Mouse (Mus musculus) intestine, embryonic 16.5 days (tissue): ENCODE results near the gene Impad1. TPM values are rescaled to one million over a fixed set of nuclear protein-coding genes. Genes with fewer than 3 reads are reported as not detected.

Experiments
- ATAC-seq: fragments of 200-750 bp; cut with Nextera tagmentation; 2 replicates; pipeline ENCODE4 v1.8.0; 2017; ENCODE audit warnings: moderate TSS enrichment, moderate library complexity
- H3K27ac ChIP-seq: fragments of 300-500 bp; sonication (generic); 2 replicates; pipeline ENCODE4 v1.5.1; 2014; ENCODE audit warnings: mild to moderate bottlenecking, low read length
- H3K27me3 ChIP-seq: fragments of 300-500 bp; sonication (generic); replicated peaks from 2 replicates; pipeline ENCODE4 v1.6.1; 2014; ENCODE audit warnings: low read length, control low read depth, mixed read lengths; ENCODE audit not compliant: control insufficient read depth, insufficient read depth
- H3K36me3 ChIP-seq: fragments of 300-500 bp; sonication (generic); 2 replicates; pipeline ENCODE4 v1.6.1; 2014; ENCODE audit warnings: low read length, control low read depth; ENCODE audit not compliant: control insufficient read depth, insufficient read depth
- H3K4me1 ChIP-seq: fragments of 300-500 bp; sonication (generic); 2 replicates; pipeline ENCODE4 v1.6.1; 2014; ENCODE audit warnings: low read length, control low read depth, mixed read lengths; ENCODE audit not compliant: control insufficient read depth, insufficient read depth
- H3K4me2 ChIP-seq: fragments of 300-500 bp; sonication (generic); 2 replicates; pipeline ENCODE4 v1.6.1; 2014; ENCODE audit warnings: low read depth, low read length, control low read depth
- H3K4me3 ChIP-seq: fragments of 300-500 bp; sonication (generic); 2 replicates; pipeline ENCODE4 v1.5.1; 2014; ENCODE audit warnings: mild to moderate bottlenecking, low read length
- H3K9ac ChIP-seq: fragments of 300-500 bp; sonication (generic); 2 replicates; pipeline ENCODE4 v1.6.1; 2014; ENCODE audit warnings: low read depth, low read length
- H3K9me3 ChIP-seq: fragments of 300-500 bp; sonication (generic); 2 replicates; pipeline ENCODE4 v1.6.1; 2016; ENCODE audit warnings: low read length, control low read depth; ENCODE audit not compliant: control insufficient read depth
- WGBS: fragments of 180-500 bp; shearing (Covaris S2); extraction: QIAGEN DNeasy Blood & Tissue Kit; methylation state at CpG from one replicate; pipeline ENCODE4 v1.1.7; 2014; 5-methylcytosine and 5-hydroxymethylcytosine counted together
- polyA plus RNA-seq: library from polyadenylated mRNA; unstranded; fragments of >200 nt; fragmentation: Nextera tagmentation; extraction: Ambion mirVana; gene quantifications from 2 replicates; pipeline ENCODE4 v1.2.1, GENCODE M21; 2015

Gene Impad1
- polyA plus RNA-seq, 1 experiment from 2014 or later: 25.9 TPM

- no peak overlapping the region for H3K4me3 ChIP-seq
- H3K4me1 ChIP-seq: no peaks in the 10 kb centered on the region
- peaks cover 12% of the 10 kb centered on the region; the same call in 1 of the 2 replicates for H3K36me3 ChIP-seq
- no peak overlapping the region for H3K27ac ChIP-seq
- H3K4me2 ChIP-seq: no peak overlapping the region
- H3K9ac ChIP-seq: no peak overlapping the region
- peaks cover 5% of the 10 kb centered on the region; the same call in 1 of the 2 replicates for H3K9me3 ChIP-seq
- H3K27me3 ChIP-seq: no peaks in the 10 kb centered on the region
- ATAC-seq: no peak
These were observed 9.5 kb downstream of the Impad1 start for GRCm38 (mm10) chr4:4783686-4783957.

GRCm38 (mm10) chr4:4782882-4783685 is 10.1 kb downstream of the Impad1 start:
- ATAC-seq: peak; percentile 76
- WGBS: 90% methylated on average over 4 of the region's 4 CpGs
- H3K9me3 ChIP-seq: peaks cover 5% of the 10 kb centered on the region; the same call in 1 of the 2 replicates
- no peaks in the 10 kb centered on the region for H3K4me1 ChIP-seq
- no peak overlapping the region for H3K4me2 ChIP-seq
- H3K36me3 ChIP-seq: peaks cover 13% of the 10 kb centered on the region
- H3K9ac ChIP-seq: no peak overlapping the region
- no peak overlapping the region for H3K27ac ChIP-seq
- no peak overlapping the region for H3K4me3 ChIP-seq
- H3K27me3 ChIP-seq: no peaks in the 10 kb centered on the region

- ATAC-seq: no peak
- no peak overlapping the region for H3K4me2 ChIP-seq
- peaks cover 17% of the 10 kb centered on the region for H3K36me3 ChIP-seq
- H3K27ac ChIP-seq: no peak overlapping the region
- H3K9me3 ChIP-seq: peaks cover 5% of the 10 kb centered on the region; the same call in 1 of the 2 replicates
- no peaks in the 10 kb centered on the region for H3K4me1 ChIP-seq
- H3K27me3 ChIP-seq: no peaks in the 10 kb centered on the region
- H3K9ac ChIP-seq: no peak overlapping the region
- H3K4me3 ChIP-seq: no peak overlapping the region
These were observed 13.8 kb downstream of the Impad1 start for GRCm38 (mm10) chr4:4779265-4779770.

GRCm38 (mm10) chr4:4771523-4772114 is 21.5 kb downstream of the Impad1 start:
- H3K27me3 ChIP-seq: no peaks in the 10 kb centered on the region
- WGBS: 59% methylated on average over 2 of the region's 2 CpGs
- no peak overlapping the region for H3K27ac ChIP-seq
- H3K36me3 ChIP-seq: peaks cover under 1% of the 10 kb centered on the region; the same call in 1 of the 2 replicates
- no peaks in the 10 kb centered on the region for H3K4me1 ChIP-seq
- no peak overlapping the region for H3K4me3 ChIP-seq
- no peak overlapping the region for H3K4me2 ChIP-seq
- ATAC-seq: no peak
- no peak overlapping the region for H3K9ac ChIP-seq
- H3K9me3 ChIP-seq: no peaks in the 10 kb centered on the region

- no peaks in the 10 kb centered on the region for H3K36me3 ChIP-seq
- no peak for ATAC-seq
- WGBS: 77% methylated on average over 5 of the region's 5 CpGs
These were observed 27.3 kb downstream of the Impad1 start for GRCm38 (mm10) chr4:4765806-4766205.

GRCm38 (mm10) chr4:4758376-4758775 is 34.8 kb downstream of the Impad1 start:
- Histone ChIP-seq H3K4me3 (no peak overlapping the region), H3K4me1 (no peaks in the 10 kb centered on the region), H3K9ac (no peak overlapping the region), H3K27me3 (no peaks in the 10 kb centered on the region), H3K27ac (no peak overlapping the region), H3K9me3 (no peaks in the 10 kb centered on the region), H3K4me2 (no peak overlapping the region), H3K36me3 (no peaks in the 10 kb centered on the region)
- no peak for ATAC-seq
- WGBS: 88% methylated on average over 4 of the region's 4 CpGs

More at GRCm38 (mm10) chr4:4765806-4766205, 27.3 kb downstream of the Impad1 start:
- H3K27me3 ChIP-seq: no peaks in the 10 kb centered on the region
- no peak overlapping the region for H3K4me3 ChIP-seq
- H3K4me2 ChIP-seq: no peak overlapping the region
- H3K4me1 ChIP-seq: no peaks in the 10 kb centered on the region
- no peak overlapping the region for H3K27ac ChIP-seq
- H3K9ac ChIP-seq: no peak overlapping the region
- H3K9me3 ChIP-seq: no peaks in the 10 kb centered on the region

GRCm38 (mm10) chr4:4729427-4729826 is 63.7 kb downstream of the Impad1 start:
- H3K9ac ChIP-seq: no peak overlapping the region

GRCm38 (mm10) chr4:4726241-4726776 is 66.8 kb downstream of the Impad1 start:
- H3K27me3 ChIP-seq: no peaks in the 10 kb centered on the region
- no peak for ATAC-seq
- no peak overlapping the region for H3K4me3 ChIP-seq
- no peaks in the 10 kb centered on the region for H3K36me3 ChIP-seq
- H3K9ac ChIP-seq: no peak overlapping the region
- H3K4me2 ChIP-seq: no peak overlapping the region
- no peaks in the 10 kb centered on the region for H3K4me1 ChIP-seq
- no peaks in the 10 kb centered on the region for H3K9me3 ChIP-seq
- no peak overlapping the region for H3K27ac ChIP-seq
- WGBS: 82% methylated on average over 3 of the region's 3 CpGs

More at GRCm38 (mm10) chr4:4729427-4729826, 63.7 kb downstream of the Impad1 start:
- Histone ChIP-seq H3K4me1 (no peaks in the 10 kb centered on the region), H3K36me3 (no peaks in the 10 kb centered on the region), H3K27ac (no peak overlapping the region), H3K27me3 (no peaks in the 10 kb centered on the region), H3K4me3 (no peak overlapping the region), H3K4me2 (no peak overlapping the region), H3K9me3 (no peaks in the 10 kb centered on the region)
- 55% methylated on average over 3 of the region's 3 CpGs for WGBS
- no peak for ATAC-seq

- no peak for ATAC-seq
- H3K4me2 ChIP-seq: no peak overlapping the region
- 74% methylated on average over 8 of the region's 8 CpGs for WGBS
These were observed 69.3 kb downstream of the Impad1 start for GRCm38 (mm10) chr4:4723821-4724220.

More at GRCm38 (mm10) chr4:4723821-4724220, 69.3 kb downstream of the Impad1 start:
- Histone ChIP-seq H3K9ac (no peak overlapping the region), H3K4me1 (no peaks in the 10 kb centered on the region), H3K9me3 (no peaks in the 10 kb centered on the region), H3K4me3 (no peak overlapping the region), H3K27me3 (no peaks in the 10 kb centered on the region), H3K27ac (no peak overlapping the region), H3K36me3 (no peaks in the 10 kb centered on the region)
